Mouse (Mus musculus): ENCODE measurements around the gene Celf3.

The Celf3 gene

DNA sequence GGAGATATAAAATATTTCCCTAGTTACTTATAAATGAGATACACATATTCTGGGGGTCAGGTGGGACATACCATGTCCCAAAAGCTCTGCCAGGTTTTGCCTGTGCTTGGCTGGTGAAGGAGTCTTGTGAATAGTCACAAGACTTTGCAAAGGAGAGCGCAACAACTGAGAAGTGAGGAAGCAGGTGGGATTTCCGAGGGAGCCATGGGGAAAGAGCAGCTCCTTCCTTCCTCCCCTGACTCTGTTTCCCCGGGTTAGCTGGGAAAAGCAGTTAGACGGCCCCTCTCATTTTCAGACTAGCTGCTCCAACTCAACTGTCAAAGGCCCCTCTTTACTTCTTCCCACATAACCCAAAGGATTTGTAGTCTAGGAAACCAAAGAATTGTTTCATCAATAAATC is 19.1 kb downstream of the Celf3 start:
- H3K27me3 ChIP-seq (ENCODE audit: control insufficient read depth, insufficient read depth, low read length, poor library complexity, severe bottlenecking): no peaks in the 10 kb centered on the region
- peaks cover 2% of the 10 kb centered on the region for H3K36me3 ChIP-seq (ENCODE audit: control insufficient read depth, insufficient read depth, low read length, poor library complexity, severe bottlenecking)
- no peak for DNase-seq (ENCODE audit: low read depth, low spot score)

GRCm38 (mm10) chr3:94502243-94502642 is 24.1 kb downstream of the Celf3 start:
- peak; percentile 18 for DNase-seq (ENCODE audit: low read depth, low spot score)
- peaks cover 9% of the 10 kb centered on the region; the same call in 1 of the 2 replicates for H3K36me3 ChIP-seq (ENCODE audit: control insufficient read depth, insufficient read depth, low read length, poor library complexity, severe bottlenecking)

DNA sequence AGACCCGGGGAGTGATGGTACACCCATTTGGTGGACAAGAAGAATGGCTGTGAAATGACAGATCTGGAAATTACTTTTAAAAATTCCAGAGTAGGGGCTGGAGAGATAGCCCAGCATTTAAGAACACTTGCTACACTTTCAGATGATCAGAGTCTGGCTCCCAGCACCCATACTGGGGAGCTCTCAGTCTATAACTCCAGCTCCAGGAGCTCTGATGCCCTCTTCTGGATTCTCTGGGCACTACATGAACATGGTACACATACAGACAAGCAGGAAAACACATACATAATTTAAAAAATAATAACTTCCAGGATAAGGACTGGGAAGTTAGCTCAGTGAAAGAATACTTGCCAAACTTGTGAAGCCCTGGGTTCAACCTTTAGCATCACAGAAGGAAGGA is 28.6 kb downstream of the Celf3 start:
- peaks cover 8% of the 10 kb centered on the region for H3K36me3 ChIP-seq (ENCODE audit: control insufficient read depth, insufficient read depth, low read length, poor library complexity, severe bottlenecking)
- no peaks in the 10 kb centered on the region for H3K27me3 ChIP-seq (ENCODE audit: control insufficient read depth, insufficient read depth, low read length, poor library complexity, severe bottlenecking)
- DNase-seq (ENCODE audit: low read depth, low spot score): peak; percentile 31

More at GRCm38 (mm10) chr3:94502243-94502642, 24.1 kb downstream of the Celf3 start:
- no peaks in the 10 kb centered on the region for H3K27me3 ChIP-seq (ENCODE audit: control insufficient read depth, insufficient read depth, low read length, poor library complexity, severe bottlenecking)

DNA sequence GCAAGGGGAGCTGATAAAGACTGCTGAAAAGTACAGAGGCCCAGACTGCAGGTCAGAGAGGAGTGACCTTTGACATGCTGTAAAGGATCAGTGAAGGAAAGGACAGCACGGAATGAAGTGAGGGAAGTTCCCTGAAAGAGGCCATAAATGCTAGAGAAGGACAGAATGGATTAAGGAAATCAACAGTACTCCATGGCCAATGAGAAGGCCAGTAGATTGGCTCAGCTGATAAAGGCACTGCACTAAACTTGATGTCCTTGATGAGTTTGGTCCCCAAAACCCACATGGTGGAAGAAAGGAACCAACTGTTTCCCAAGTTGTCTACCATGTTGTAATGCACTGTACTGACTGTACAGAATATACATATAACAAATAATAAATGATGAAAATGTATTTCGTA is 48.6 kb downstream of the Celf3 start:
- H3K27me3 ChIP-seq (ENCODE audit: control insufficient read depth, insufficient read depth, low read length, poor library complexity, severe bottlenecking): no peaks in the 10 kb centered on the region
- no peak for DNase-seq (ENCODE audit: low read depth, low spot score)
- peaks cover 8% of the 10 kb centered on the region for H3K36me3 ChIP-seq (ENCODE audit: control insufficient read depth, insufficient read depth, low read length, poor library complexity, severe bottlenecking)

DNA sequence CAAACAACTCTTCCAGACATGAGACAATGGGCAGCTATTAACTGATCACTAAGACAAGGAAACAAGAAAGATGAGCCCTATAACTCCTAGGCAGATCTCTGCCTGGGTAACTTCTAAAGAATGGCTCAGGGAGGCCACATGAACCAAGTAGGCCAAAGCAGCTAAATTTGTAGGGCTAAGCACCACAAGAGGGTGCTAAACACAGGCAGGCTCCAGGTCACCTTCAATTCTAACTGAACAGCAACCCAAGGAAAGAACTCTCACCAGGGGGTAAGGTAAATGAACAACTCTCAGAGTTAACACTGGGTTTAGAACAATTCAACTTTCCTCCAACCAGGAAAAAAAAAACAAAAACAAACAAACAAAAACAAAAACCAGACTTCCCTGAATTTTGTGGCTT is 55.9 kb downstream of the Celf3 start:
- DNase-seq (ENCODE audit: low read depth, low spot score): peak; percentile 57
- Histone ChIP-seq H3K27me3 (ENCODE audit: control insufficient read depth, insufficient read depth, low read length, poor library complexity, severe bottlenecking) (no peaks in the 10 kb centered on the region), H3K36me3 (ENCODE audit: control insufficient read depth, insufficient read depth, low read length, poor library complexity, severe bottlenecking) (peaks cover 4% of the 10 kb centered on the region)

DNA sequence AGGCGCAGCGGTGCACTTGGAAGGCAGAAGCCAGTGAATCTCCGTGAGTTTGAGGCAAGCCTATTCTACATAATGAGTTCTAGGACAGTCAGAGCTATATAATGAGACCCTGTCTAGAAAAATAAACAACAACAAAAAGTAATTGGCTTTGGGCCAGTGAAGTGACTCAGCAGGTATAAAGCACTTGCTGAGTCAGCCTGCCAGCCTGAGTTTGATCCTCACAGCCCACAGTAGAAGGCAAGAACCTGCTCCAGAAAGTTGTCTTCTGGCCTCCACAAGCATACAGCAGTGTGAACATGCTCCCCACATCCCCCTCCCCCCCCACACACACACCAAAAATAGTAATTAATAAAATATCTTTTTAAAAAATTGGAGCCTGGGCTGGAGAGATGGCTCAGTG is 59.1 kb downstream of the Celf3 start:
- no peaks in the 10 kb centered on the region for H3K36me3 ChIP-seq (ENCODE audit: control insufficient read depth, insufficient read depth, low read length, poor library complexity, severe bottlenecking)
- H3K27me3 ChIP-seq (ENCODE audit: control insufficient read depth, insufficient read depth, low read length, poor library complexity, severe bottlenecking): no peaks in the 10 kb centered on the region
- no peak for DNase-seq (ENCODE audit: low read depth, low spot score)
